Mouse (Mus musculus) cerebellum, adult 2 months (tissue): ENCODE data around the gene Upf2.

Experiments used
- CTCF ChIP-seq: fragments of 200-500 bp; IDR thresholded peaks from 2 replicates; pipeline ENCODE4 v1.5.1; 2011; ENCODE audit warnings: low read depth, mild to moderate bottlenecking, control low read depth, low read length, moderate library complexity, borderline replicate concordance; ENCODE audit not compliant: insufficient read depth
- POLR2A ChIP-seq: fragments of 200-500 bp; IDR thresholded peaks from 2 replicates; pipeline ENCODE4 v1.6.1; 2011; ENCODE audit warnings: low read length, control low read depth, borderline replicate concordance; ENCODE audit not compliant: insufficient read depth

- TF ChIP-seq POLR2A (no peak), CTCF (no peak)
These were observed 119.7 kb downstream of the Upf2 start for GRCm38 (mm10) chr2:6070925-6071324.
